ENCODE assay signal across 13 mouse cellular contexts in the genomic region with DNA sequence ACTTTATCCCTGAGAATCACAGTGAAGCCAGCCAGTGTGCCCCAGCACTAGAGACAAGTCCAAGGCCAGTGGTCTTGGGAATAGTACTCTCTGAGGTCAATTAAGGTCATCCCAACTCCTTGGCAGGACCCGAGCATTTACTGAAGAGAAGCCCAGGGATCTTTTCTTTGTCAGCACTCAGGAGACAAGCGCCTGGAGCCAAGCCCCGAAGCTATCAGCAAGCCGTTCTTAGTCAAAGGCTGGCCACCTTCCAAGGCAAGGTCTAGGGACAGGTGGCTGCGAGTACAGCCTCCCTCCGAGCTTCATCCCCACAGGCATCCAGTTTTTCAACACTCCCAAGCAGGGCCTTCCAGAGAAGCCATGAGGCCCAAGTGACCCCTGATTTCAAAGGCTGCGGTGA. TPM values are rescaled to one million over a fixed set of nuclear protein-coding genes. Genes with fewer than 3 reads are reported as not detected.
DNase-seq lines count a peak whose midpoint lies in the region; ATAC-seq lines count a peak whose summit lies in the region.
"Had no signal": no experiment of that assay in that cellular context is flagged by ENCODE, and none has a peak within 500 bp of the region (broad histone marks: within the 10 kb centered on the region; RNA-seq: fewer than 3 reads in every experiment).

No protein-coding gene starts in this region.

- peak; percentile 65 for DNase-seq in forebrain, embryonic 14.5 days (ENCODE audit: low spot score)
- no peak for DNase-seq in forebrain, embryonic 11.5 days (ENCODE audit: low spot score)
- peak; percentile 48 for DNase-seq in 3T3-L1 (ENCODE audit: low read depth, low spot score)
- DNase-seq in gastrocnemius, adult 18-20 months (ENCODE audit: low spot score): peak; percentile 69
- no peak for DNase-seq in kidney, adult 8-10 months
- no peak for DNase-seq in kidney, postnatal 10 days
- DNase-seq in lung, postnatal 14 days: no peak
- DNase-seq: B cell, adult 2 months; thymus, postnatal 25 days had no signal

- H3K27me3 ChIP-seq in forebrain, embryonic 14.5 days (replicated peaks; ENCODE audit: control insufficient read depth, insufficient read depth, low read length): no peaks in the 10 kb centered on the region
- no peaks in the 10 kb centered on the region for H3K27me3 ChIP-seq in forebrain, embryonic 11.5 days (ENCODE audit: control insufficient read depth, insufficient read depth, low read length)
- H3K27me3 ChIP-seq in hindbrain, embryonic 15.5 days: no peaks in the 10 kb centered on the region
- H3K27me3 ChIP-seq: lung, embryonic 15.5 days; neural tube, embryonic 13.5 days had no signal

- no peaks in the 10 kb centered on the region for H3K9me3 ChIP-seq in forebrain, embryonic 14.5 days (replicated peaks; ENCODE audit: control insufficient read depth, low read length)
- H3K9me3 ChIP-seq in forebrain, embryonic 11.5 days (ENCODE audit: control insufficient read depth, low read length): no peaks in the 10 kb centered on the region
- no peaks in the 10 kb centered on the region for H3K9me3 ChIP-seq in hindbrain, embryonic 15.5 days
- H3K9me3 ChIP-seq: lung, embryonic 15.5 days; neural tube, embryonic 13.5 days had no signal

- H3K36me3 ChIP-seq in forebrain, embryonic 14.5 days (ENCODE audit: control insufficient read depth, insufficient read depth, low read length): no peaks in the 10 kb centered on the region
- H3K36me3 ChIP-seq in forebrain, embryonic 11.5 days (ENCODE audit: control insufficient read depth, insufficient read depth, low read length): no peaks in the 10 kb centered on the region
- H3K36me3 ChIP-seq in hindbrain, embryonic 15.5 days: no peaks in the 10 kb centered on the region
- H3K36me3 ChIP-seq: lung, embryonic 15.5 days; neural tube, embryonic 13.5 days had no signal

- peaks cover 15% of the 10 kb centered on the region; the same call in 1 of the 2 replicates for H3K4me1 ChIP-seq in forebrain, embryonic 14.5 days (ENCODE audit: control insufficient read depth, insufficient read depth, low read length)
- 0 out of 2 replicates have a peak, but pooled peaks cover 3% of the 10 kb centered on the region for H3K4me1 ChIP-seq in forebrain, embryonic 11.5 days (replicated peaks; ENCODE audit: control insufficient read depth, insufficient read depth, low read length)
- peaks cover 36% of the 10 kb centered on the region for H3K4me1 ChIP-seq in hindbrain, embryonic 15.5 days (replicated peaks)

- H3K4me2 ChIP-seq in forebrain, embryonic 14.5 days (ENCODE audit: low read length): no peak overlapping the region
- no peak overlapping the region for H3K4me2 ChIP-seq in forebrain, embryonic 11.5 days (ENCODE audit: low read depth, low read length, severe bottlenecking)
- no peak overlapping the region for H3K4me2 ChIP-seq in hindbrain, embryonic 15.5 days
- H3K4me2 ChIP-seq: lung, embryonic 15.5 days; neural tube, embryonic 13.5 days had no signal

- no peak overlapping the region for H3K4me3 ChIP-seq in forebrain, embryonic 14.5 days (ENCODE audit: low read depth, low read length)
- no peak overlapping the region for H3K4me3 ChIP-seq in forebrain, embryonic 11.5 days (ENCODE audit: low read depth, low read length)
- no peak overlapping the region for H3K4me3 ChIP-seq in hindbrain, embryonic 15.5 days
- H3K4me3 ChIP-seq: lung, embryonic 15.5 days; neural tube, embryonic 13.5 days had no signal

- 41% methylated on average over 7 of the region's 7 CpGs for WGBS in forebrain, embryonic 14.5 days
- WGBS in forebrain, embryonic 11.5 days: 76% methylated on average over 7 of the region's 7 CpGs
- 44% methylated on average over 7 of the region's 7 CpGs for WGBS in hindbrain, embryonic 15.5 days

- H3K9ac ChIP-seq in forebrain, embryonic 14.5 days (ENCODE audit: low read length): no peak overlapping the region
- H3K9ac ChIP-seq in forebrain, embryonic 11.5 days (ENCODE audit: low read length): no peak overlapping the region
- H3K9ac ChIP-seq in hindbrain, embryonic 15.5 days: no peak overlapping the region
- H3K9ac ChIP-seq: lung, embryonic 15.5 days; neural tube, embryonic 13.5 days had no signal

- no peak overlapping the region for H3K27ac ChIP-seq in forebrain, embryonic 14.5 days (ENCODE audit: low read depth, low read length)
- no peak overlapping the region for H3K27ac ChIP-seq in forebrain, embryonic 11.5 days (ENCODE audit: low read depth, low read length)
- H3K27ac ChIP-seq in hindbrain, embryonic 15.5 days (replicated peaks): peak overlapping the region; percentile 69; the same call in 1 of the 2 replicates
- H3K27ac ChIP-seq: lung, embryonic 15.5 days; neural tube, embryonic 13.5 days had no signal

- ATAC-seq in forebrain, embryonic 14.5 days: 0 out of 2 replicates have a peak, but pooled peaks have one; percentile 33
- no peak for ATAC-seq in forebrain, embryonic 11.5 days (replicated peaks; ENCODE audit: low FRiP score)
- no peak for ATAC-seq in hindbrain, embryonic 15.5 days (ENCODE audit: low FRiP score, low read depth)

RNA-seq across cellular contexts. Expression of gene Rgma, which starts 40.4 kb away (rescaled TPM):
- polyA plus RNA-seq in forebrain, embryonic 14.5 days (2014; fragmentation: Nextera tagmentation; extraction: Ambion mirVana): 20.6 and 23.6 TPM in 2 replicates
- polyA plus RNA-seq in forebrain, embryonic 11.5 days (2014; fragmentation: Nextera tagmentation; extraction: Ambion mirVana): 37.0 and 40.5 TPM in 2 replicates
- total RNA-seq in gastrocnemius, adult 18-20 months (2021): 10 to 100 TPM; 42.0 to 54.6 TPM
- polyA plus RNA-seq in hindbrain, embryonic 15.5 days (2015; fragmentation: Nextera tagmentation; extraction: Ambion mirVana): 39.5 and 45.1 TPM in 2 replicates
- total RNA-seq: hematopoietic stem cell, adult 5-6 weeks had no signal

Comparison
In these comparisons a context has a peak if more than half of its experiments do, and no peak if none do; other contexts are left out.
1. DNase-seq: peak in forebrain, embryonic 14.5 days (single experiment), 3T3-L1 (single experiment) and gastrocnemius, adult 18-20 months (single experiment); none in forebrain, embryonic 11.5 days (single experiment), kidney, adult 8-10 months (0 of 2), kidney, postnatal 10 days (single experiment) and lung, postnatal 14 days (single experiment).